Mouse (Mus musculus): ENCODE measurements around the gene Dusp7.

GRCm38 (mm10) chr9:106417841-106418625 lies 49.6 kb downstream of the Dusp7 start:
- no peak for TF ChIP-seq SIN3A (IDR thresholded peaks at IDR 0.05; ENCODE audit: low read length)
- no peak for TF ChIP-seq MAX (IDR thresholded peaks at IDR 0.05; ENCODE audit: low read length)
- TF ChIP-seq CTCF (conservative IDR thresholded peaks at IDR 0.05 in 1 of 2, IDR thresholded peaks at IDR 0.05 in 1 of 2; ENCODE audit: low read depth in 2 of 2, low read length in 2 of 2) = no peak
- TF ChIP-seq NELFE (IDR thresholded peaks at IDR 0.05; ENCODE audit: low read depth, low read length) = no peak
- TF ChIP-seq ZNF384 (IDR thresholded peaks at IDR 0.05; ENCODE audit: low read depth, low read length) = no peak
- no peak for TF ChIP-seq CHD2 (IDR thresholded peaks at IDR 0.05; ENCODE audit: low read length)
- TF ChIP-seq ZMIZ1 (IDR thresholded peaks at IDR 0.05; ENCODE audit: low read depth, low read length) = no peak
- no peak for TF ChIP-seq POLR2A (IDR thresholded peaks at IDR 0.05; ENCODE audit: low read depth, low read length)
- no peak for TF ChIP-seq TCF12 (IDR thresholded peaks at IDR 0.05; ENCODE audit: low read depth, low read length)

Data from CH12.LX (cell line).